Mouse (Mus musculus): ENCODE data around the gene Eya3.
A peak's percentile ranks its signal among the peaks of the same experiment; 100 is the strongest.
"Not testable (repeated sequence)": the region's sequence is repeated elsewhere in the genome, so short reads cannot be mapped to it uniquely, and the experiment has no call there.

Eya3 gene

DNA sequence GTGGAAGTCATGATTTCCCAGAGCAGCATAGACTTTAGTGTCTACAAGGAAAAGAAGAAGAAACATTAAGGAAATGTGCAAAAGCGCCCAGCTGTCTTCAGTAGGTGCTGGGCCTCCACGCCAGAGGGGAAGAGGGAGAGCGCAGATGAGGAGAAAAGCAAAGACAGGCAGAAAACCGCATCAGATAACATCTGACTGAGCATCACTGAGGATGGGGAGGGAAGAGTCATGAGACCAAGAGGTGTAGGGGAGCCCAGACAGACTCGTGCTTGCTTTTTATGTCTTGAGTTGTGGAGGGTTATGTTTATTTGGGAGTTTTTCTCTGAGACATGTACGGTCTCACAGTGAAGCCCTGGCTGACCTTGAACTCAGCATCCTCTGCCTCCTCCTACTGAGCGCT, 102.7 kb downstream of the Eya3 start:
- no peak for DNase-seq (ENCODE audit: low read depth, low spot score)

DNA sequence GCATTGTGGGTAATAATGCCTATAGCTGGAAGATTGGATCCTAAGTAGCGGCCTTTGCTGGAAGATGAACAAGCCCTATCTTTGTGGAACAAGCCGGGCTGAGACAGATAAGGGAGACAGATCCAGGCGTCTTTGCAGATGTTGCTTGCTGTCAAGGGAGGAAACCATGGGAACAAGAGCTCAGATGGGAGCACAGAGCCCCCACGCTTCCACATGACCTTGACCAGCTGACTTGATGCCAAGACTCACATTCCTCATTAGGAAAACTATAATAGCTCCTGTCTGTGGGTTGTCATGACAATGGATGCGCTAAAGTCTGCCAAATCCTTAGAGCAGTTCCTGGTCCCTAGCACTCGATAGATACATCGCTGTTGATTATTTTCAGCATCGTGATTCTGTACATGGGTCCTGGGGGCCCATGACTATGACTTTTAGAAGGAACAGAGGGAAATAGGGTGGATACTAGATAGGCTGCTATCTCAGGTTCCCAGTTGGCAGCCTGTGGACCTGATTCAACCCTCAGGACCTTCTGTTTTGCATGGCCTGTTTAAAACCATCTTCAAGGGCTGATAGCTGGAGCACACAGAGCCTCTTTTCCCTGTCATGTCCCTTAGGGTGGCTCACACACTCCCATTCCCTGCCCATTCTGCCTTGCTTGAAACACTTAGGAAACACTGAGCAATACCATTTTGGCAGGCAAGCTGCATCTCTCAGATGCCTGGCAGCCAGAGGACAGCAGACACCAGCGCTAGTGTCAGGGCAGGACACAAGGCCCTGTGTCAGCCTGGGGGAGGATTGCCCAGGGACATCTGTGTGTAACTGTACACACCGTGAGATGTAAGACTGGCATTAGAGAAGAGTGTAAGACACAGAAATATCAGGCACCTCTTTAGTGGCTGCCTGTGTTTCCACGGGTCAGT, 105.5 kb downstream of the Eya3 start:
- no peak for DNase-seq (ENCODE audit: low read depth, low spot score)

- no peak for DNase-seq (ENCODE audit: low read depth, low spot score)
These were observed 108.2 kb downstream of the Eya3 start for GRCm38 (mm10) chr4:132746911-132747517.

DNA sequence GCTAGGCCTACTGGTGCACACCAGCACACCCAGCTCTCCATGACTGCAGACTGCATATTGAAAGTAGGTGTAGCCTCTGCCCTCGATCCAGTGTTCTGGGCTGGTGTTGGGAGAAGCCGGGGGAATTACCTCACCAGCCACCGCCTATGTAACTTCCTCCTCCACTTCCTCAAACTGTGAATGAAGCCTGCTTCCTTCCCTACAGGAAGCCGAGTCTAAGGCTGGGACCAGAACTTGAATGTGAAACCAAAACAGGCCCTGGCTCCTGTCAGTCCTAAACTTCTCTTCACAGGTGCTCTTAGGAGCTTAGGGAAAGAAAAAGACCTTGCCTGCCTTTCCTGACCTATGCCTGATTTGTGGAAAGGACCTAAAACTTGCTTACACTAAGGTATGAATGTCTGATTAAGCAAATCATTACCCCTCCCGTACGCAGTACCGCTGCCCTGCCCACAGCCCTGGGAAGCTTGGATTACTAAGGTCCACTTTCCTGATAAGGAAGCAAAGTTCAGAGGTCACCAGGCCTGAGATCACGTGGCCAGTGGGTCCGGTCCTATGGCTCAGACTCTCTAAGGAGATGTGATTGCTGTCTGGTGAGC, 109.0 kb downstream of the Eya3 start:
- DNase-seq (ENCODE audit: low read depth, low spot score) = no peak

- no peak for DNase-seq (ENCODE audit: low read depth, low spot score)
These were observed 110.0 kb downstream of the Eya3 start for GRCm38 (mm10) chr4:132748778-132749177.

- no peak for DNase-seq (ENCODE audit: low read depth, low spot score)
These were observed 110.6 kb downstream of the Eya3 start for GRCm38 (mm10) chr4:132749258-132749982.

DNA sequence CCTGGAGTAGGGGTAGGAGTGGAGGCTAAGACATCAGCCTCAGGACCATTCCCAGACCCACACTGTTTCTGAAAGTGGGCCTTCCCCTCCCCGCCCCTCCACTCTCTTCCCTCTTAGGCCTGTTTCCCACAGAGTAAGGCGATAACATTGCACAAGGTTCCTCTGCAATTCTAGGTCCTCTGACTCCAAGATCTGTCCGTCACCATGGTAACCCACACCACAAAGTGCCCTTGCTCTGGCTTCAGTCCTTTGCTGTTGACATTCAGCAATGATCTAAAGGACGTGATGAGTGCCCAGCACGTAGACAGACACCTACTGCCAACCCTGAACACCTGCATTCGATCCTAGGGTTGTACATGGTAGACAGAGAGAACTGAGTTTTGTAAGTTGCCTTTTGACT, 114.2 kb downstream of the Eya3 start:
- DNase-seq (ENCODE audit: low read depth, low spot score) = no peak

DNA sequence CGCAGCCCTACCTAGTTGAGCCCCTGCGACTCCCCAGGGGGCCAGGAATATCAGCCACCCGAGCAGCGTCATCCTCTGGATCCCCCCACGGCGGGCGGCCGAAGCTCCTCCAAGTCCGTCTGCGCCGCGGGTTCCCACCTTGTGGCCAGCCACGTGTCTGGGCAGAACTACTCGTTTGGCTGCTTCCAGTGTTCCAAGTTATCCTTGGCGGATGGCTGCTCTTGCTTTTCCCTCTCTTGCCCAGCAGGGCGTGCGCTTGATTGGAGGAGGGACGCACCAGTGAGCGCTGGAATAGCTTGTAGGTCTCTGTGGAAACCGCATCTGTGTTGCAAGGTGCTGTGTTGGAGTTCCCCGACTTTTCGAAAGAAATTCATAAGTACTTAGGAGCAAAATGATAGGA, 118.2 kb downstream of the Eya3 start, which contains the start of gene Smpdl3b:
Smpdl3b (minus strand) TSS at position 279 of the 400 bp plus-strand sequence.
- no peak for DNase-seq (ENCODE audit: low read depth, low spot score)

GRCm38 (mm10) chr4:132757633-132758351, 119.0 kb downstream of the Eya3 start:
- DNase-seq (ENCODE audit: low read depth, low spot score) = no peak

DNA sequence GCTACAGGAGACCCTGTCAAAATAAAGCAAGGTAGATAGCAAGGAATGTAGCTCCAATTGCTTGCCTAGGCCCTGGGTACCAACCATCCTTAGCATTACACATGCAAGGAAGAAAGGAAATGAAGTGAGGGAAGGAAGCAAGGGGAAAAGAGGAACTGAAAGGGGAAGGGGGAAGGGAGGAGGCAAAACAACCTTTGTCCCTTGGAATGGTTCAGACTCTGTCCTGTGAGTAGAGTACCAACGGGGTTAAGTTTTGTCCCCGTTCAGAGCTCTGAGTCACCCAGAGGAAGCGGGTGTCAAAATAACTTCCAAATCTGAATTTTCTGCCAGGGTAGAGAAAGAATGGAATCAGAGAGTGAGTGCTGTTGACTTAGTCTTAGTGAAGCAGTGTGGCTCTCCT, 121.5 kb downstream of the Eya3 start:
- no peak for DNase-seq (ENCODE audit: low read depth, low spot score)

DNA sequence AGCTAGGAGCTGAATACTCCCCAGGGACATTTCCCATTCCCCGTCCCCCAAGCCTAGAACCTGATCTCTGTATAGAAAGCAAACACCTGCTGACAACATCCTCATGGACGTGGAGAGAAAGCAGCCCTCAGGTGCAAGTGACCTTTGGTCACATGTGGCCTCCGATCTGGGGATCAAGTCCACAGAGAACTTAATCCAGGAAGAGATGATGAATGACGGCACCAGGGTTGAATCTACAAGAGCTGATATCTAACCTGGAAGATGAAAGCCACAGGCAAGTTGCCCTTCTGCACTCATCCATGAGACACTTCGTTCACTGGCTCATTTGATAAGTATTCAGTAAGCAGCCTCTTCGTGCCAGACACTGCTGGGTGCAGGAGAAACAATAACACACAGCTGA, 123.8 kb downstream of the Eya3 start:
- DNase-seq (ENCODE audit: low read depth, low spot score) = no peak

GRCm38 (mm10) chr4:132763125-132763524, 124.3 kb downstream of the Eya3 start:
- not testable (repeated sequence) for DNase-seq (ENCODE audit: low read depth, low spot score)

GRCm38 (mm10) chr4:132767914-132768876, 129.4 kb downstream of the Eya3 start, which contains the start of gene Rpa2:
Gene Rpa2, plus strand, starts transcription at chr4:132768332.
- peak; percentile 100 for DNase-seq (ENCODE audit: low read depth, low spot score)

GRCm38 (mm10) chr4:132771776-132772175, 133.0 kb downstream of the Eya3 start:
- DNase-seq (ENCODE audit: low read depth, low spot score) = no peak
